Mouse (Mus musculus) gastrocnemius, postnatal 4 days (tissue): ENCODE results near the gene Adam11. TPM values are rescaled to one million over a fixed set of nuclear protein-coding genes. Genes with fewer than 3 reads are reported as not detected.

ENCODE experiments used
- DNase-seq, 2 experiments: peaks; one replicate each; pipeline ENCODE4 v3.0.0; 2021 to 2022; ENCODE audit warnings: low spot score in 2 of 2, mixed read lengths in 2 of 2
- total RNA-seq, 2 experiments: library from RNA; stranded (reverse); gene quantifications; 2 replicates each; pipeline ENCODE4 v1.2.3; 2021

The Adam11 gene
- total RNA-seq, 2 experiments from 2014 or later: 2.5 to 2.6 TPM

DNA sequence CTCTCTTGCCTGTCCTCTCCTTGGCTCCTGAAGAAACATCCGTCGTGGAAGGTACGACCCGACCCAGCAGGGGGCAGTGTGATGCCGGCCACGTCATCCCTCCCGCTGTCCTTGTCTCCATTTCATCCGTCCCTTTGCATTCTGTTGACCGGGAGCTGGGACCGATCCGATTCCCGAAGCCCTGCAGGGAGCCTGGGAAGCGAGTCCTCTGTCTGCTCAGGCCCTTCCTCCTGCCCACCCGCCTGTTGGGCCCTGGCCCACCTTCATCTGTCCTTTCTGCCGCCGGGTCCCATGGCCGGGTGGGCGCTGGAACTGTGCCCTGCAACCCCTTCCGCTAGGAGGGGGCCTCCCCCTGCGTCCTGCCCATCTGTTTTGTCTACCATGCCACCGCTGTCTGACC, 16.4 kb downstream of the Adam11 start:
- DNase-seq: peak; percentile 76 to 87

DNA sequence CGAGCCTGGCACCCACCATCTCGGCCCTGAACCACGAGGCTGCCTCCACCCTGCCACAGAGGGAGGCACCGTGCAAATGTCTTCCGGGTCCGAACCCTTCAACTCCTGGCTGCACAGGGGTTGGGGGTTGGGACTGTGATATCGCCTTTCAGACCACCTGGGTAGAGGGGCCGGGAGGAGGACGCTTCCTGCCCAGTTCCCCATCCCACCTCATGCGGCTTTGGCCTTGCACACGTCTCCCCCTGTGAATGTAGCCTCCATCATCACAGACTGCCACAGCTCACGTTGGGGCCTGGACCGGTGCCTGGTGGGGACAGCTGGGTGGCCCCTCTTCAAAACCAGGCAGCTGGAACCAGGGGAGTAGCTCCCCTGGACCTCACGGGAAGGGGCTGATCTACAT, 16.9 kb downstream of the Adam11 start:
- DNase-seq: peak in 1 of 2 experiments; percentile 29

GRCm38 (mm10) chr11:102778597-102778996, 17.4 kb downstream of the Adam11 start:
- no peak for DNase-seq

GRCm38 (mm10) chr11:102779081-102779638, 17.9 kb downstream of the Adam11 start:
- DNase-seq: no peak

DNA sequence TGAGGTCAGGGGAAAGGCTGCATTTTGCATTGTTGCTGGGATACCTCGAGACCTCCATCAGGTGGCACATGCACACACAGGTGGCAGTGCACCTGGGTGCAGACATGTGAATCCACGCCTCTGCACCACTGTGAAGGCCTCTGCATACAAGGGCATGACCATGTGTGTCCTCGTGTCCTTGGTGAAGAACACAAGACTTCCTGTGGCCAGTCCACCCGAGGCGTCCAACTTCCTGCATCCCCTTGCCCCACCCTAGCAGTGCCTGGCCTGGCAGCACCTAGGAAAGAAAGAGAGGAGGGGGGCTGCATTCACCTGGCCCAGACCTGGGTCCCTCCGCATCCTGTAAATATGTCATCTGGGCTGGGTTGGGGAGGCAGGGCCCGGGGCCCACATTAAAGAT, 18.6 kb downstream of the Adam11 start:
- DNase-seq: no peak

DNA sequence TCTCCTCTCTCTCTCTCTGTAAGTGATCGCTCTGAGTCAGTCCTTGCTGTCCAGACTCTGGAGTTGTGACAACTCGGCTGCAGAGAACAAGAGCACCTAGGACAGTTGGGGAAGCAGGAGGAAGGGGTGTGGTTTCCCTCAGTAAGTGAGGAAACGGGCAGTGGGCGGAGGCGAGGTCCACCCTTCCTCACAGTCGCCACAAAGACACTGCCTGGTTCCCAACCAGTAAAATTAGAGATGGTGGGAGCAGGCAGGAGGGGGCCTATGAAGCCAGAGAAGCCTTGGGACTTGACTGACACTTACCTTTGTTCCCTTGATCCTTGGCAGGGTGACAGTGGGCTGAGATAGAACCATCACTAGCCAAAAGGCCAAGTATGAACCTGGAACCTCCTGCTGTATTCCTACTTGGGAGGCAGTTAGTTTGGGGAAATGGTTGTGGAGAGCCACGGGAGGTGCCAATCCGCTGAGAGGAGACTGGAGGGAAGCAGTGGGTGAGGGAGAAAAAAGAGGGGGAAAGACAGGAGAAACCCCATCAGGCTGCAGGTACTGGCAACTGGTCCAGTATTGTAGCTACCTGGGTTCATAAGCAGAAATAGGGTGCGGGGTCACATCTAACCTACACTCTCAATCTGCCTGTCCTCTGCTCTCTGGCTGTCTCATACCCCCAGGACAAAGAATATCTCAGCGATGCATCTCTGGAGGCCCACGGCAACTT, 19.2 kb downstream of the Adam11 start:
- no peak for DNase-seq

DNA sequence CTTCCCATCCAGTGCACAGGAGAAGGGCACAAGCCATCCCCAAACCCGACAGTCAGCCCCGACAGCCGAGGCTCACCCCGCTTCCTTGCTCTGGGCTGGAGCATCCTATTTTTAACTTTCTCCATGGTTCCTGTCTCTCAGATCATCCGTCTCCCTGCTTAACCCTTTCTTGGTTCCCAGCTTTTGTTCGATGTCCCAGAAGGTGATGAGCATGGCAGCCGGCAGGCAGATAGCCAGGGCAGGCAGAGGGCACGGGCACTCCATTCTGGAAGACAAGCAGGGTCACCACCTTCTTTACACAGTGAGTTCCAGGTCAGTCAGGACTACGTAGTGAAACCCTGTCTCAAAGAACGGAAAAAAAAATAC, 19.7 kb downstream of the Adam11 start:
- DNase-seq: no peak

GRCm38 (mm10) chr11:102781523-102781922, 20.3 kb downstream of the Adam11 start:
- no peak for DNase-seq

GRCm38 (mm10) chr11:102783443-102783842, 22.2 kb downstream of the Adam11 start:
- DNase-seq: no peak

GRCm38 (mm10) chr11:102787688-102788177, 26.5 kb downstream of the Adam11 start:
- DNase-seq: no peak

DNA sequence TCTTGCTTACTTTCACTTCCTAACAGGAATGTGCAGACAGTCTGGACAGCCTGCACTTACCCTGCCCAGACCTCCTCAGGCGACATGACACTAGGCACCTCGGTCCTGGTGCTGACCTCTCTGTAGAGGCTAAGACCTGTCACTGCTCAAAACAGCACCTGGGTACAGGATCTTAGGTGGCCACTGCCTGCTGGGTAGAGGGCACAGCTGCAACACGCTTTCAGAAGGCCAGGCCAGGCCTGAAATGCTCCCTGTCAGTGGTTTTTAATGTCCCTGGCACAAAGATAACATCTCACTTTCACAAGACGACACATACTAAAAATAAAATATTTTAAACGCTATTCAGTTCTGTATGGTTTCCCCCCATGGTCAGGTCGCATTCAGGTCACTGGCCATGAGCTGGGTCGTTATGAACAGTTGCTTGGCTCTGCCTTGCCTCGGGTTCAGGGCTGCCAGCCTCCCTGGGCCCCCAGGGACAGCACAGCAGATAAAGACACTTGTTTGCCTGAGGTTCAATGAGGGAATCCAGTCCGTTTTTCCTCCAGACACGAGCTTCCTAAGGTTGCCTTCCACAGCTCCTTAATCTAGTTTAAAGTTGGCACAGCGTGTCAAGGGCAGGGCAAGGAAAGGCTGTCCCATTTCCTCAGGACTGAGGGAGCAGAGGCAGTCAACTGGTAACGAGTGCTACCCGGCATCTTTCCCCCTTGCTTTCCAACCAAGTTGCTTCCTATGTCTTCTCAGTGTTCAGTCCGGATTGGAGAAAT, 30.6 kb downstream of the Adam11 start:
- DNase-seq: no peak

- DNase-seq: no peak
Observed at GRCm38 (mm10) chr11:102794157-102794556, 32.9 kb downstream of the Adam11 start.

GRCm38 (mm10) chr11:102803453-102803852, 42.2 kb downstream of the Adam11 start:
- DNase-seq: no peak

DNA sequence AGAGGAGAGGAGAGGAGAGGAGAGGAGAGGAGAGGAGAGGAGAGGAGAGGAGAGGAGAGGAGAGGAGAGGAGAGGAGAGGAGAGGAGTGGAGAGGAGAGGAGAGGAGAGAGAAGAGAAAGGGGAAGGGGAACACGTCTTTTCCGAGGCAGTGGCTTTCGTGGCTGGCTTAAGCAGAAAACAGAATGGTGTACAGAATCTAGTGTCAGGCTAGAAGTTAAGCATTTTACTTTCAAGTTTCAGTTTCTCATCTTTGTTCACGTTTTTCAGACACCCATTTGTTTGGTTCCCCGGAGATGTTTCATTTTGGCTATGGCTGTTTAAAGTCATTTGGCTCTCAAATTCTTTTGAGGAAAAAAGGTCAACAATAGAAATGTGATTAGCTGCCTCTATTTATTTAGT, 47.0 kb downstream of the Adam11 start:
- no peak for DNase-seq

DNA sequence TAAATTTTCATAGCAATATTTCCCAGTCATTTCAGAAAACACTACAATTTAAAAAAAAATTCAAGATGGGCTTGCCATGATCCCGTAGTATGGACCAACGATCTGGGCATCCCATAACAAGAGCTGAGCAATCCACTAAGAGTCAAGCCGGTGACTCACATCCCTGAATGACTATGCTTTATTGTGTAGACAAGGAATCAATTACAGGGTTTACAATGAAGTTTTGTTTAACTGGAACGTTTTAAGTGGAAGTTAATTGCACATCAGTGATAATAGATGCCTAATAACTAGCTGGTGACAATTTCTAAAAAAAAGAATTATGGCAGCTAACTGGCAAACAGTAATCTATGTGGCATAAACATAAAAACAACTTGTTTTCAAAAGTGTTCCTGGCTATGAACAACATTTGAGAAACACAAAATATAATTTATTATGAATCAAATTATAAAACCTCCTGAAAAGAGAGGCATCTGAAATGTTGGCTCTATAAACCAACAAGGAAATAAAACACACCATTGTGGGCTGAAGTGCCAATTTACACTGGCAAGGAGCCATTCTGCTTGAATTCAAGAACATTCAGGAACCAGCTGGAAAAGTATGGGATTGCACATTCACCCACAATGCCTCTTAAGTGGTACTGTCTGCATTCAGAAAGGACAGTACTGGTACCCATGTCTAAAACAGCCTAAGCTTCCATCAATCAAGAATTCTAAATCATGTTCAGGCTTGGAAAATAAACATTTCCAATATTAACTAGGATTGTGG, 49.7 kb downstream of the Adam11 start:
- DNase-seq: no peak

- DNase-seq: no peak
Observed at GRCm38 (mm10) chr11:102814881-102815280, 53.6 kb downstream of the Adam11 start.

- DNase-seq: peak; percentile 33 to 59
Observed at GRCm38 (mm10) chr11:102818121-102819020, 57.1 kb downstream of the Adam11 start.

DNA sequence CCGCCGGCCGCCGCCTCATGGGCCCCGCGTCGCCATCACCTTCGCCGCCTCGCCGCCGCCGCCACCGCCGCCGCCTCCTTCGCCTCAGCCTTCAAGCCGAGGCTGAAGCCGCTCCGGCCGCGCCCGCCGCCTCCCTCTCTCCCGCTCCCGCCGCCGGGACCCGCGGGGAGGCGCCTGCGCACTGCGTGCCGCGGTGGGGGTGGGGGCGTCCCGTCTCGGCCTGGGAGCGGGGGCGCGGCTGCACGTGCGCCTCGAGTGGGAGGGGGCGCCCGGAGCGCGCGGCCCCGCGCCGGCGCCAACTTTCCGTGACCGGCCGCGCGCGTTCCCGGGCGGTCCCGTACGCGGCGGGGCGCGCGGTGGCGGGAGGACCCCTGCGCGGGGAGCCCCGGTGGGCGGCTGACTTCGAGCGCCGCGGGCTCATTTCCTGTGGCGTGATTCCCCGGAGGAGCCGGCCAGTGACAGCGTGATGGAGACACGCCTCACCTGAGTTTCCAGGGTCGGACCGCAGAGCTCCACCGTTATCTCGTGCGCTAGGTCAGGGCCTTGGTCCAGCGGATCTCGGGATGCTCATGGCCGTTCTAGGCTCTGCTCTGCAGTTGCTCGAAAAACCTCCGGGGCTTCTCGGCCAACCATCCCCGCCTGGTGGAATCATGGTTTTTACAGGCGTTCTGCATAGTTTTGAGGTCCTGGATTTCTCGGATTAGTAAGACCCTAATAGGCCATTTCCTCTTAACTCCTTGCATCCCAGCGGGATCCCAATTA, 58.0 kb downstream of the Adam11 start, which contains the start of gene Gjc1:
Gene Gjc1 (minus strand): TSS at position 680 of the 762 bp plus-strand sequence.
- DNase-seq: peak; percentile 81 to 83

GRCm38 (mm10) chr11:102819783-102820385, 58.6 kb downstream of the Adam11 start:
- DNase-seq: no peak
